Mouse (Mus musculus): ENCODE measurements at regions not wholly inside any gene's neighbourhood (a gene's known extent, or its start where the extent isn't known, plus 50 kb on each side); places are given as distances from the start of the nearest gene placed in this dataset.

- no peak for DNase-seq (ENCODE audit: low spot score)
Observed at GRCm38 (mm10) chr2:45608926-45609325, 491.7 kb upstream of the Zeb2 start.

GRCm38 (mm10) chr2:45607393-45607792 is 490.2 kb upstream of the Zeb2 start:
- no peak for DNase-seq (ENCODE audit: low spot score)

- DNase-seq (ENCODE audit: low spot score) = no peak
Observed at GRCm38 (mm10) chr2:45601332-45601900, 484.2 kb upstream of the Zeb2 start.

- DNase-seq (ENCODE audit: low spot score) = no peak
Observed at GRCm38 (mm10) chr2:45593765-45594164, 476.6 kb upstream of the Zeb2 start.

- no peak for DNase-seq (ENCODE audit: low spot score)
Observed at GRCm38 (mm10) chr2:45590980-45591379, 473.8 kb upstream of the Zeb2 start.

- DNase-seq (ENCODE audit: low spot score) = no peak
Observed at GRCm38 (mm10) chr2:45588248-45588647, 471.1 kb upstream of the Zeb2 start.

DNA sequence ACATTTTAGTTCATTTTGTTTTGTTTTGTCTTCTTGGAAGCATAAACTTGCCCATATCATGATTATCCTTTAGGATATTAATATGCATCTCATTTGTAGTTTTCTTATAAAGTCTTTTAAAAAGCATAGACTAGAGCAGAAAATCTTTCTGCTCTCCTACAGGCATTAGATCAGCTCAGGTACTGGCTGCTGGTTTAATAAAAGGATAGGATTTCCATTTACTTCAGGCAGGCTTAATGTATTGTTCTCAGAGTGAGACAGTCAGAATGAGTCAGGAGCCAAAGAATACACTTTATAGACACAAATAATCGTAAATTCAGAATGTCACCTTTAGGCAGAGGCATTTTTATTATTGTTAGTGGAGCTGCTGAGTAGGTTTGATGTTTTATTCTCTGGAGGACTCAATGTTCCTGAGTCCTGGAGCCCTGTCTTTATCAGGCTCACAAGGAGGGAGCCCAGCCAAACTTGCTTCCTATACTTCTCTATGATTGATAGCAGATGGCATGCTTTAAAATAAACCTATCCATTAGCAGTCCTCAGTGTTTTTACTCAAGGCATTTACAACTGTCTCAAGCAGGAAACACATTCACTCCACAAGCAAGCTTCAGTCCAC is 469.5 kb upstream of the Zeb2 start:
- no peak for DNase-seq (ENCODE audit: low spot score)

- no peak for DNase-seq (ENCODE audit: low spot score)
Observed at GRCm38 (mm10) chr2:45581549-45581925, 464.3 kb upstream of the Zeb2 start.

- no peak for DNase-seq (ENCODE audit: low spot score)
Observed at GRCm38 (mm10) chr2:45580838-45581548, 463.8 kb upstream of the Zeb2 start.

- no peak for DNase-seq (ENCODE audit: low spot score)
Observed at GRCm38 (mm10) chr2:45572906-45573305, 455.7 kb upstream of the Zeb2 start.

GRCm38 (mm10) chr2:45554707-45555106 is 437.5 kb upstream of the Zeb2 start:
- DNase-seq (ENCODE audit: low spot score) = no peak

GRCm38 (mm10) chr2:45541394-45541793 is 424.2 kb upstream of the Zeb2 start:
- DNase-seq (ENCODE audit: low spot score) = no peak

DNA sequence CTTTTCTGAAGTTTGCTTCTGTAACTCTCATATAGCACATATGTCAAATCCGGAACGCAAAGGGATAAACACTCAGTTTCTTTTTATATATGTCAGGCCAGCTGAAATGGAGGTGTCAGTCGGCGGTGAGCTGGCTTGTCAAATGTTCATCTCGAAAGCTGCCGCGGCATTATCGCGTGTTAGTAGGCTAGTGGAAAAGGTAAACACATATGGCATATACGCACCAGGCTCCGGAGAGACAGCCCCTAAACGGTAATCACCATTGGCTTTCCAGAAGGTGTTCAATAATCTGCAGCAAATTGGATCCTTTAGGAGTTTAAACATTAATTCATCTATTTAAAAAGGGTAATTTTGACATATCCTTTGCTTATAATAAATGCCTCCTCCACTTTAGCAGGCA is 421.8 kb upstream of the Zeb2 start:
- no peak for DNase-seq (ENCODE audit: low spot score)

DNA sequence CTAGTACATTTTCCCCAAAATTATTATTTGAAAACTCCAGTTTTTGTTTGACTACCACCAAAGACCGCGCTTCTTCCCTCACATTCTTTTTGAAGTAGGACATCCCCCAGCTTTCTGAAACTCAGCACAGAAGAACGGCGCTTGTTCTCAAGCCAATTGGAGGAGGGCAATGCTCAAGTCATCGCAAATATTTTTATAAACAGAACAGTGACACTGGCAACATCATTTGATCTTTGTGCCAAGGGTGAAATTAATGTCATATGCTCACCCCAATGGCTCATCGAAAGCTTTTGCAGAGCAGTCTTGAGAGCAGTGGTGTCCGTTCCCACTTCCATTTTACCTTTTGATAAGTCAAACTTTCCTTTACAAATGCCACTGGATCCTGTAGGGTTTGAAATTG is 420.5 kb upstream of the Zeb2 start:
- no peak for DNase-seq (ENCODE audit: low spot score)

- DNase-seq (ENCODE audit: low spot score) = no peak
Observed at GRCm38 (mm10) chr2:45534806-45535205, 417.6 kb upstream of the Zeb2 start.

DNA sequence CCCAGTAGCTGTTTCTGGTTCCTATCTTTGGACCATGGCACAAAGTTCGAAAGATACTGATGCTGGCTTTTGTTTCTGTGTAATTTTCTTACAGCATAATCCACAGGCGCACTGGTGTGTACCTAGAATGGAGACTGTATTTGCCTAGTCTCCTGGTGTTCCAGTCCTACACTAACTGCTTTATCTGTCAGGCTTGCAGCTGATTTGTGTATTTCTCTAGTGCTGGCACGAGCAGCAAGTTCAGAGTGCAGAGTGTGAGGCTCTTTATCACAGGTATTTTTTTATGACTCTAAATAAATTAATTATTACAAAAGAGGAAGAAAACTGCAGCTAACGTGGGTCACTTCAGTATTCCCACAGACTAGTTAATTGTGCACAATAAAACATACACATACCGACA is 405.1 kb upstream of the Zeb2 start:
- DNase-seq (ENCODE audit: low spot score) = no peak

DNA sequence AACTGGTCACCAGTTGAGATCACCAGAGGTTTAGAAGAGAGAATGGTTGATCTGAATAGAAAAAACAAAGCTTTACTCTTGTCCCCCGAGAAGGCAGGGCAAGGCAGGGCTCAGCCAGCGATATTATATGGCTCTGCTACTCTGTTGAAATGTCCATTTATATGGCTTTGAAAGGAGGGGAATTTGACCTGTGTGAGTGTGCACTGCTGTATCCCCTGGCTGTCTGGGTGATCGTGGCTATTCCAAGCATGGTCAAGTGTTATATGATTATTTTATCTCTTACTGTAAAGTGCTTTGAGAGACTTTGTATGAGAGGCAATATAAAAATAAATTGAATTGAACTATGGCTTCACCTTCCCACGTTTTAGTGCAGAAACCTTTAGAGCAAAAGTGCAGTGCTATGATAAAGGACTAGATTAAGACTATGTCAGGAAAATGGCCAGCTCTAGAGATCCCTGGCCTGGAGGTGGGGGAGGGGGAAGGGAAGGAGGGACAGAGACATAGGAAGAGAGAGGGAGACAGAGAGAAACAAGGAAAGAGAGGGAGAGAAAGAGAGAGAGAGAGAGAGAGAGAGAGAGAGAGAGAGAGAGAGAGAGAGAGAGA is 402.5 kb upstream of the Zeb2 start:
- DNase-seq (ENCODE audit: low spot score) = no peak

GRCm38 (mm10) chr2:45514290-45515180 is 397.3 kb upstream of the Zeb2 start:
- no peak for DNase-seq (ENCODE audit: low spot score)

DNA sequence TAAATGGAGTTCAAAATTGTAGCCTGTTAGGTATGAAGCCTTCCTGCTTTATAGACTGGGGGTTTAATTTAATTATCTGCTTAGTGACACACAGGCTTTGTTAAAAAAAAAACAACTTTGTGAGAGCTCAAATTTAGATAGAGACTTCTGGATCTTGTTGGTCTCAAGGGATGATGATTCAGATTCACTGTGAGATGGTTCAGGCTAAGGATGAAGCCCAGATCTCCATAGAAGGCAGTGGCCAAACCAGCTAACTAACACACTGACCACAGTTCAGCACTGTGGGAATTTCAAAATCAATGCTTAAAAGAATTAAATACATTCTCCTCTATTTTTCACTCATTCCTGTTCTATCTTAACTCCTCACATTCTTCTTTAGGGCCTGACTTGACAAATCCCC is 395.7 kb upstream of the Zeb2 start:
- DNase-seq (ENCODE audit: low spot score) = no peak

DNA sequence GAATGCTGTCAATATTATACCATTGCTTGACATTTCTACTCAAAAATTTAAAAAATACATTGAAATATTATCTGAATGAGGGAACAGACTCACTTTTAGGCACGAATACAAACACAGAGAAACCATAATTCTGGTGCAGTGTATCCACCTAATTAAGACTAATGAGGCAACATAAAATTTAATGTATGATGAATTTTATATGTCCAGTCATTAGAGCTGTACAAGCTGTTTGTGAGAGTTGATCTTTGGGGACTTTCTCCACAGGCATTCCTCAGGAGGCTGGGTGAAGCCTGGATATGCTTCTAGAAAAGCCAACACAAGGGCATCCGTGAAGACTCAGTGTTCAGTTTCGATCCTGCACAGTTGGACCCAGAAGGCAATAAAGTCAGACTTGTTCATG is 394.6 kb upstream of the Zeb2 start:
- no peak for DNase-seq (ENCODE audit: low spot score)

GRCm38 (mm10) chr2:45504468-45504867 is 387.3 kb upstream of the Zeb2 start:
- no peak for DNase-seq (ENCODE audit: low spot score)

GRCm38 (mm10) chr2:45493656-45494055 is 376.5 kb upstream of the Zeb2 start:
- no peak for DNase-seq (ENCODE audit: low spot score)
